Mouse (Mus musculus) T-helper 1 cell (primary cell): ENCODE measurements around the gene Pygo2.

Source experiments
- in situ Hi-C: fragments of 300-600 bp; cut with MboI, MseI; formaldehyde crosslinking; loops from one replicate; pipeline ENCODE4 v1.15.1; 2025; ENCODE audit warnings: high pct_unique_total_duplicates

Gene Pygo2

GRCm38 (mm10) chr3:89456726-89457665, 27.0 kb downstream of the Pygo2 start:
- in situ Hi-C loops, result no loop called here

GRCm38 (mm10) chr3:89458372-89458964, 28.5 kb downstream of the Pygo2 start:
- in situ Hi-C loops, result no loop called here

DNA sequence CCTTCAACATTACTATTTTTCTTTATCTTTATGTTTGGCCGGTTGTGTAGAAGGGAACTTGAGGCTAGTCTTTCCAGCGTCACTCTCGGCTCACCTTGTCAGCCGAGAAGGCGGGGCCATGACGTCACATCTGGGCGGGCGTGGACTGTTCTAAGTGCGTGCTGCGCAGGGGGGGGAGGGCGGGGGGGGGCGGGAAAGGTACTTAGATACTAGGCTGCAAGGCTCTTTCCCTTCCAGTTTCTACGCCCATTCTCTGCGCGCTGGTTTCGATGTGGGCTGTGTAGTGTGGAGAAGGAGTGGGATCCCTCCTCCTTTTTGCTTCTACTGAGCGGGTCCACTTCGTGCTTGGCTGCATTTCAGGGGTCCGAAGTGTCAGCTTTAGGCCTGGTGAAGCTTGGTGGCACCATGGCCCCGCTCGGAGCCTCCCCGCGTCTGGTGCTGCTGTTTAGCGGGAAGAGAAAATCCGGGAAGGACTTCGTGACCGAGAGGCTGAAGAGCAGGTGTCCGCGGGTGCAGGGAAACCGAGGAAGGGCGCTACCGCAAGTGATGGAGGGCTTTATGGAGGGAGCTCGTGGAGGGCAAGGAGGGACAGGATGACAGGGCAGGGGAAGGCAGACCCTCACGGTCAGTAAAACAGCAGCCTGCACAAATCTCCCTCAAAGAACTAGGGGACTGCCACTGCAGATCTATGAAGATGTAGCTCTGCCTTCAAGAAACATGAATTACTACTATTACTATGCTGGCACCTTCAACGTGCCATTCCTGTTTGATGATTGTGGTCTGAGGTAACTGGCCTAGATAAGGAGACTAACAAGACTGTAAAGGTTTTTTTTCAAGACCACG, 29.2 kb downstream of the Pygo2 start:
- in situ Hi-C loops, result no loop called here

DNA sequence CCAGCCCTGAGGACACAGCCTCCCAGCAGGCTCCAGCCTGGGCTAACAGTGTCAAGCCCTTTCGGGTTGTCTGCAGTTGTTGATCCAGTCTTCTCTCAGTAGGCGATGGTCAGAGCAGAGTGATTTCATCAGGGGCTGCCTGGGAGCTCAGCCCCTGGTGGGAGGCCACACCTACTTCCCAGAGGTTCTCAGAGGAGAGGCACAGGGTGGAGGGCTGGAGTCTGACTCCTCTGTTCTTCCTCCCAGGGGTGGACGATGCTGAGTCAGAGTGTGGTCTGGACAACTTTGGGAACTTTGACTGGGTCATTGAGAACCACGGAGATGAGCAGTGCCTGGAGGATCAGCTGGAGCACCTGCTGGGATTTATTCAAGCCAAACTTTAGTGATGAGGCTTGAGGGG, 38.3 kb downstream of the Pygo2 start:
- in situ Hi-C loops, result no loop called here

GRCm38 (mm10) chr3:89472280-89472679, 42.3 kb downstream of the Pygo2 start:
- in situ Hi-C loops, result no loop called here

DNA sequence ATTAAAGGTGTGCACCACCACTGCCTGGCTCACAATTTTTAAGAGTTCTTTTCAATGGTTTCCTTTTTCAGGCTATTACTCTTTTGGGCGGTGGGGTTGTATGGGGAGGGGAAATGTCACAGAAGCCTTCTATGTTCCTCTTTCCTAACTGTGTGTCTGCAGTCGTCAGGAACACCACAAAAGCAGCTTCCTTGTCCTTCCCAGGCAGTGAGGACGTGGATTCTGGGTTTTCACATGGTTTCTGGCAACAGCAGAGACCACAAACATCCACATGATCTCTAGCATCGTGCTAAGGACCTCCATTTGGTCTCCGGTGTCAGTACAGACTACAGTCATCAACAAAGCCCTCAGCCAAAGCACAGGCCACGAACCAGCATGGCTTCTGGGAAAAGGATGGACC, 43.8 kb downstream of the Pygo2 start:
- in situ Hi-C loops, result no loop called here

GRCm38 (mm10) chr3:89479055-89479454, 49.0 kb downstream of the Pygo2 start:
- in situ Hi-C loops, result no loop called here

- in situ Hi-C loops, result loop anchor here (5.0 kb wide), 1 partner anchor 34 kb away; no protein-coding TSS in a partner anchor
Observed at GRCm38 (mm10) chr3:89481488-89481887, 51.5 kb downstream of the Pygo2 start.

DNA sequence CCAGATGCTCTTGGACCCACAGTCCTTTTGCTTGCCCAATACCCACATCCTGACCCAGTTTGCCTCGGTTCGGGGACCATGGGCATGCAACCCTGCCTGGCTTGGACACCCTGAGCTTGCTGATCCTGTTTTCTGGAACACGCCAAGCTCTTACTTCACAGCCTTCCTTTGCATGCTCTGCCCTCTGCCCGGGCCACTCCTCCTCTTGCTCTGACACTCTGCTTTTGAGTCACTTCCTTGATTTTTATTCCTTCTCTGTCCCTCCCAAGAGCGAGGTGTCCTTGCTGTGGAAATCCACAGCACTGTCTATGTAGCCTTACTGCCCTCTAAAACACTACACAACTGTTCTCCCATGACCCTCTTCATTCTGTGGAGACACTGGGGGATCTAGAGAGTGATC, 52.2 kb downstream of the Pygo2 start:
- in situ Hi-C loops, result loop anchor here (5.0 kb wide), 1 partner anchor 35 kb away; no protein-coding TSS in a partner anchor
